Mouse (Mus musculus): ENCODE results near the gene Cdc7. TPM values are rescaled to one million over a fixed set of nuclear protein-coding genes. Genes with fewer than 3 reads are reported as not detected.
A peak's percentile ranks its signal among the peaks of the same experiment; 100 is the strongest.

The Cdc7 gene
- polyA plus RNA-seq, 1 experiment from 2014 or later: 51.8 TPM

DNA sequence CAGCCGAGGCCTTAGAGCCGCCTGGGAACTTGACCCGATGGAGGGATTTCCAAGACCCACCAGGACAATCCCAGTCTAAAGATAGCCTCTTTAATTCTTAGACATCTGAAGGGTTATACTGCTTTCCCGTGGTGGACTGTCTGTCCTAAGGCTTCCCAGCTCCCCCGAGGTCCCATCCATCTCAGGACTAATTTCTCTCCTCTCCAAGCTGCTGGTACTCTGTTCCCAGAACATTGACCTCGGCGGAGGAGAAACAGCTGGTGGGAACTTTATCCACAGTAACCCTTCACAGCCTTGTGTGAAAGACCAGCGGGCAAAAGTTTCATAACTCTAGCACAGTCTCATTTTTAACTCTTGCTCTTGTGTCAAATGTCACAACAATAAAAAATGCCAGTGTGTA, 25.1 kb downstream of the Cdc7 start:
- Histone ChIP-seq H3K27me3 (ENCODE audit: control insufficient read depth, insufficient read depth, low read length) (no peaks in the 10 kb centered on the region), H3K4me3 (ENCODE audit: low read depth, low read length) (no peak overlapping the region), H3K9ac (replicated peaks; ENCODE audit: low read depth, low read length) (no peak overlapping the region), H3K9me3 (ENCODE audit: control insufficient read depth, low read length) (no peaks in the 10 kb centered on the region), H3K27ac (ENCODE audit: low read depth, low read length) (no peak overlapping the region), H3K4me1 (ENCODE audit: control insufficient read depth, insufficient read depth, low read length) (no peaks in the 10 kb centered on the region), H3K4me2 (ENCODE audit: low read depth, low read length) (no peak overlapping the region), H3K36me3 (ENCODE audit: control insufficient read depth, insufficient read depth, low read length) (no peaks in the 10 kb centered on the region)
- no peak for ATAC-seq (ENCODE audit: low read depth)
- 70% methylated on average over 8 of the region's 8 CpGs for WGBS

DNA sequence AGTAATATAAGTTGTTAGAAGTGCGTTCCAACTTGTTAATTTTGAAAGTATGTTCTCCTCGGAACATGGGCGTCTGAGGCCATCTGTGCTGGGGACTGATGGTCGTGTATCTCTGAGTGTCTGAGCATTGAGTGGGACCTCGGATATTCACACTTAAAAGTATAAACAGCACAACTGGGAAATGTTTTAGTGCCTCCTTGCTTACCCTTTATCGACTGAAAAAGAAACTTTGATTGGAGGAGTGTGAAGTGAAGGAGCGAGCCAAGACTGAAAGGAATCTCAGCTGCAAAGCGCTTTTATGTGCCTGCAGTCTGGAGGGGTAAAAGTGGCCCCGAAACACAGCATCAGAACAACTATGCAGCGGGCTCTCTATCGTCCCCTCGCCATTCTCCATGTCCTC, 25.7 kb downstream of the Cdc7 start:
- H3K27ac ChIP-seq (ENCODE audit: low read depth, low read length): no peak overlapping the region
- no peak for ATAC-seq (ENCODE audit: low read depth)
- H3K4me2 ChIP-seq (ENCODE audit: low read depth, low read length): no peak overlapping the region
- H3K27me3 ChIP-seq (ENCODE audit: control insufficient read depth, insufficient read depth, low read length): no peaks in the 10 kb centered on the region
- no peaks in the 10 kb centered on the region for H3K4me1 ChIP-seq (ENCODE audit: control insufficient read depth, insufficient read depth, low read length)
- H3K4me3 ChIP-seq (ENCODE audit: low read depth, low read length): no peak overlapping the region
- no peak overlapping the region for H3K9ac ChIP-seq (replicated peaks; ENCODE audit: low read depth, low read length)
- no peaks in the 10 kb centered on the region for H3K9me3 ChIP-seq (ENCODE audit: control insufficient read depth, low read length)
- no peaks in the 10 kb centered on the region for H3K36me3 ChIP-seq (ENCODE audit: control insufficient read depth, insufficient read depth, low read length)
- WGBS: 77% methylated on average over 12 of the region's 12 CpGs

DNA sequence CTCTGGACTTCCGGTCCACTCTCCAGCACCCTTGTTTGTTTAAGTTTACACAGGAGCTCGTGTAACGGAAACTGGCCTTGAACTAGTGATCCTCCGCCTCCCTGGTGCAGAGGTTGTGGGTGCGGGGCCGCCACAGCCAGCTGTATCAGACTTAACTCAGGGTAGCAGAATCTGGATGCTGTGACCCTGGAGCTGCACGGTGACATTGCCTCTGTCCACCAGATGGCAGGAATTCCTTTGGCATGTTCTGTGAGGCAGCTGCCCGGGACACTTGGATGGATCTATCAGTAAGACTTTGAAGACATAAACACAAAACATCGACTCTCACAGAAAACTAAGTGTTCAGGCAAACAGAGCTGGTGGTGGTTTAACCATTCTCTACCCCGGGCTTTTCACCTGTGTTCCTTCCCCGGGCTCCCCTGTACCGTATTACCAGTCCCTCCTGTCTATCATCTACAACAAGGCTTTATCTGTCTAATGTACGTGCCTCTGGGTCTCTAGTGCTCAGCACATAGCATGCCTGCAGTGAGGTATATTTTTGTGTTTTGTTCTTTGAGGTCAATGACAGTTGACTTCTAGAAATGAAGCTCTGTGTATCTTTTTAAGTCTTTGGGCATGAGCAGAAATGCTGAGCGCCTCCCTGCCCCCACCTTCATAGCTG, 26.6 kb downstream of the Cdc7 start:
- ATAC-seq (ENCODE audit: low read depth): peak; percentile 79
- Histone ChIP-seq H3K27ac (ENCODE audit: low read depth, low read length) (no peak overlapping the region), H3K27me3 (ENCODE audit: control insufficient read depth, insufficient read depth, low read length) (no peaks in the 10 kb centered on the region), H3K4me3 (ENCODE audit: low read depth, low read length) (no peak overlapping the region), H3K9me3 (ENCODE audit: control insufficient read depth, low read length) (no peaks in the 10 kb centered on the region), H3K9ac (replicated peaks; ENCODE audit: low read depth, low read length) (no peak overlapping the region), H3K36me3 (ENCODE audit: control insufficient read depth, insufficient read depth, low read length) (no peaks in the 10 kb centered on the region), H3K4me1 (ENCODE audit: control insufficient read depth, insufficient read depth, low read length) (no peaks in the 10 kb centered on the region), H3K4me2 (ENCODE audit: low read depth, low read length) (no peak overlapping the region)
- 54% methylated on average over 14 of the region's 14 CpGs for WGBS

DNA sequence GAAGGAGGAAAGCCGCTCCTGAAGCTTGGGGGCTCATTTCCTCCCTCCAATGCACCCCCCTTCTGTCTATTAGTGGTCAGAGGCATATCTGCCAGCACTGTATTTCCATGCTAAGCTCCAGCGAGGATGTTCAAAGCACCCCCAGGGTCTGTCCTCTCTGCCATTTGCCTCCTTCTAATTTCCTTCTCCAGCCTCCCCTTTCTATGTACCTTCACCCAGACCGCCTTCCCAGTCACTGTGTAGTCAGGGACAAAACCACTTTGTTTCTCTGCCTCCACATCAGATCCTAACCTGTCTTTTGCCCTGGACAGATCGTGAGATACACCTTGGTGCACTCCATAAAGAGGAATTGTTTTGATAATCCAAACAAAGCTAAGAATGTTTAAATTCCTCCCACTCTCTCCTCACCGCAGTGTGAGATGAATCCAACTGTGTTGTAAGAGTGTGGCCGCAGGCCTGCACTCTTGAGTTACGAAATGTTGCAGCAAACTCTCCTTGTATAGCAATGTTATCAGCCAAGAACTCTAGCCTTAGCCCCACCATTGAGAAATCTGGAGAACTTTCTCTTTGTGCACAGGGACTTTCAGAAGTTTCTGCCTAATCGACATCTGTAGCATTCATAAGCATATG, 27.3 kb downstream of the Cdc7 start:
- Histone ChIP-seq H3K27ac (ENCODE audit: low read depth, low read length) (no peak overlapping the region), H3K4me1 (ENCODE audit: control insufficient read depth, insufficient read depth, low read length) (no peaks in the 10 kb centered on the region), H3K4me3 (ENCODE audit: low read depth, low read length) (no peak overlapping the region), H3K9ac (replicated peaks; ENCODE audit: low read depth, low read length) (no peak overlapping the region), H3K9me3 (ENCODE audit: control insufficient read depth, low read length) (no peaks in the 10 kb centered on the region), H3K4me2 (ENCODE audit: low read depth, low read length) (no peak overlapping the region), H3K36me3 (ENCODE audit: control insufficient read depth, insufficient read depth, low read length) (no peaks in the 10 kb centered on the region), H3K27me3 (ENCODE audit: control insufficient read depth, insufficient read depth, low read length) (no peaks in the 10 kb centered on the region)
- WGBS: 78% methylated on average over 8 of the region's 8 CpGs
- ATAC-seq (ENCODE audit: low read depth): no peak

DNA sequence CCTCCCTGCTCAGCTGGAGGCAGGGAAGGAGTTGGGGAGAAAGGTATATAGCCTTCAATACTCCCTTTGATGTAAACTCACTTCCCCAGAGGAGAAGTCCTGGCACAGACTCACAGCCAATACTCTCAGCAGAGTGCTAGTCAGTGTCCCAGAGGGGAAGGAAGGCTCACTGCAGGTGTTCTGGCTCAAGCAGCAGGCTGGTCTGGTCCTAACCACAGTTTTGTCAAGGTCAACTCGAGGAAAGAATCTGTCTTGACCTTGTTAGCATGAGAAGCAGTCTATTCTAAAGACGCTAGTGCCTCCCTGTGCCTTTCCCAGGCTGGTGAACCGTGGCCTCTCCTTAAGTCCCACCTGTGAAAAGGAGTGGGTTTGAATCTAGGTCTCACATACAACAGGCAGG, 30.6 kb downstream of the Cdc7 start:
- no peaks in the 10 kb centered on the region for H3K9me3 ChIP-seq (ENCODE audit: control insufficient read depth, low read length)
- no peaks in the 10 kb centered on the region for H3K27me3 ChIP-seq (ENCODE audit: control insufficient read depth, insufficient read depth, low read length)
- H3K27ac ChIP-seq (ENCODE audit: low read depth, low read length): no peak overlapping the region
- no peak overlapping the region for H3K9ac ChIP-seq (replicated peaks; ENCODE audit: low read depth, low read length)
- ATAC-seq (ENCODE audit: low read depth): no peak
- 19% methylated on average over 3 of the region's 3 CpGs for WGBS
- H3K4me2 ChIP-seq (ENCODE audit: low read depth, low read length): no peak overlapping the region
- H3K4me1 ChIP-seq (ENCODE audit: control insufficient read depth, insufficient read depth, low read length): no peaks in the 10 kb centered on the region
- H3K36me3 ChIP-seq (ENCODE audit: control insufficient read depth, insufficient read depth, low read length): no peaks in the 10 kb centered on the region
- no peak overlapping the region for H3K4me3 ChIP-seq (ENCODE audit: low read depth, low read length)

DNA sequence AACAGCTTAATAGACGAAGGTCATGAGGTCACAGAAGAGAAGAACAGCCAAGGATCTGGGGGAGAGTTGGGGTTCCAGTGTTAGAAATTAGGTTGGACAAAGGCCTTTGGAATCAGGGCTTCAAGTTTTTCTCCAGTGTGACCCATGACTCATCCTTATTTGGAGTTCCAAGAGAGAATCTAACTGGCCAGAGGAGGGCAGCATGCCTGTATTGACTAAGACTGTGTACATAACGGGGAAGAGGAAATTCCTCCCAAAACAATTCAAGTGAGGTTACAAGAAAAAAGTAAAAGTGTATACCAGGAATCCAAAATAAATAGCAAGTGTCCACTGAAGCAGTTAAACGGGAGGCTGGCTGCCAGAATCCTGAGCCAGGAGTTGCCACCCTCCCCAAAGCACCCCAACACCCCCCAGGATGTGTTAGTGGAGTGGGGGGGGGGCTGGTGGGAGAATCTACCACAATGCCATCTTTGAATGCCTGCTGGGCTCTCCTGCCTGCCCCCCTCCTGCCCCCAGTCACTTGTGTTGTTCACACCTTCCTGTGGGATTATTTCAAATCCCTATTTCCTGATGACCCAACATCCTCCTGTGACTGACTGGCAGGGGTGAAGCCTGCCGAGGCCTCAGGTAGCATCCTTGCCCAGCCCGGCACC, 31.9 kb downstream of the Cdc7 start:
- no peak overlapping the region for H3K9ac ChIP-seq (replicated peaks; ENCODE audit: low read depth, low read length)
- no peak overlapping the region for H3K4me2 ChIP-seq (ENCODE audit: low read depth, low read length)
- H3K9me3 ChIP-seq (ENCODE audit: control insufficient read depth, low read length): no peaks in the 10 kb centered on the region
- H3K27me3 ChIP-seq (ENCODE audit: control insufficient read depth, insufficient read depth, low read length): no peaks in the 10 kb centered on the region
- peak; percentile 68; the same call in 1 of the 2 replicates for ATAC-seq (ENCODE audit: low read depth)
- H3K36me3 ChIP-seq (ENCODE audit: control insufficient read depth, insufficient read depth, low read length): no peaks in the 10 kb centered on the region
- no peaks in the 10 kb centered on the region for H3K4me1 ChIP-seq (ENCODE audit: control insufficient read depth, insufficient read depth, low read length)
- no peak overlapping the region for H3K4me3 ChIP-seq (ENCODE audit: low read depth, low read length)
- WGBS: 48% methylated on average over 5 of the region's 5 CpGs
- H3K27ac ChIP-seq (ENCODE audit: low read depth, low read length): no peak overlapping the region

DNA sequence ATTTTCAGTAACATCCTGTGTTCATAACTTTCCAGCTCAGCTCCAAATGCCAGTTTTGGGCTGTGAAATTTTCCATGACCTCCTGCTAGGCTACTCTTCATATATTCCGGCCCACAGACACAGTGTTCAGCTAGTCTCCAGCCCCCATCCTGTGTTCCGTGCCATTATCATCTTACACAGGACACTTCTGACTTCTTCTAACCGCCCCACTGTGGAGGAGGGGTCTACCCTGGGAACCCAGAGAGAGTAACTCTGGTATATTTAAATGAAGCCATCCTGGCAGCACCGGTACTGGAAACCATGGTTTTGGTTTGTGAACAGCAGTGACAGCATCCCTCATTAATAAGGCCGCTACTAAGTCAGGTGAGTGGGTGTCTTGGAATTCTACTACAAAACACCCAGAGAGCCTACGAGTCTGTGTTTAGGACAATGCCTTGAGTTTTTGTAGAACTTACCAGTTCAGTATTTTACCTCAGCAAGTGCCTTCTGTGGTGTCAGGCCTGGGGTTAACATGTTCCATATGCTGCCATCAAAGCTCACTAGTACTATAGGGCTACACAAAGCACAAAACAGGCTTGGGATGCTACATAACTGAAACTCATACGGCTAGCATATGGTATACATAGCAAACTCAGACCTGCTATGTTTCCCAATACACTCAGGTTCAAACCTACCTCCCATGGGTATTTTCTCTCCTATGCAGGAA, 32.6 kb downstream of the Cdc7 start:
- H3K27ac ChIP-seq (ENCODE audit: low read depth, low read length): no peak overlapping the region
- 76% methylated on average over 7 of the region's 7 CpGs for WGBS

DNA sequence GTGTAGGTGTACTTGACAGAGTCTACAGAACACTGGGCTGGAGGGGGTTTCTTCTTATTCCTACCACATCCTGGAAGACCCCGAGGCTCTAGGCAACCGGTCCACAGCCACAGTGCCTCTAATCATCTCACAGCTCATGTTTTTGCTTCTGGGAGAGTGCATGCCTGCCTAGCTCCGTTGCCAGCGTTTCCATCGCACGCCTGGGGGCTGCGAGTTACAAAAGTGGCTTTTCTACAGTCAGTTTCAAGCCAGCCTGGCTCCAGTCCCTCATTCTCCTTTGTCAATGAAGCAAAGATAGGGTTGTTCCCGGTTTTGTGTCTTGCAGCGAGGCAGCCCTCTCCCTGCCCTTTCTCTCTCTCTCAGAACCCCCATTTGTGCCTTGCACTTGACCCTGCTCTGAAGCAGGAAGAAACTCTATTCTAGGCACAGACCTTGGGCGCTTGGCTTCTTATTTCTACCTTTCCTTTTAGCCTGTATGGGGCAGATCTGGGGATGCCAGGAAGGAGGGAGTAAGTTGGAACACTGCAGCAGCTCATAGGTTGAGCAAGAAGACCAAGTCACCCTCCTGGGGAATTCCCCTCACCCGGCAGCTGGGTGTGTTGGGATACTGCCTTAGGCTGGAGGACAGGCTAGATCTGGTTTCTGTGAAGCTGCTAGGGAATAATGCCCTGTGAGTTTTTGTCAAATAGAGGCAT, 37.4 kb downstream of the Cdc7 start:
- no peak overlapping the region for H3K4me2 ChIP-seq (ENCODE audit: low read depth, low read length)
- 55% methylated on average over 11 of the region's 11 CpGs for WGBS
- no peak overlapping the region for H3K4me3 ChIP-seq (ENCODE audit: low read depth, low read length)
- no peaks in the 10 kb centered on the region for H3K27me3 ChIP-seq (ENCODE audit: control insufficient read depth, insufficient read depth, low read length)
- no peaks in the 10 kb centered on the region for H3K9me3 ChIP-seq (ENCODE audit: control insufficient read depth, low read length)
- H3K27ac ChIP-seq (ENCODE audit: low read depth, low read length): no peak overlapping the region
- H3K36me3 ChIP-seq (ENCODE audit: control insufficient read depth, insufficient read depth, low read length): no peaks in the 10 kb centered on the region
- peak; percentile 54; the same call in 1 of the 2 replicates for ATAC-seq (ENCODE audit: low read depth)
- H3K4me1 ChIP-seq (ENCODE audit: control insufficient read depth, insufficient read depth, low read length): no peaks in the 10 kb centered on the region
- H3K9ac ChIP-seq (replicated peaks; ENCODE audit: low read depth, low read length): no peak overlapping the region

More for the DNA sequence above, 32.6 kb downstream of the Cdc7 start:
- H3K4me2 ChIP-seq (ENCODE audit: low read depth, low read length): no peak overlapping the region
- H3K4me1 ChIP-seq (ENCODE audit: control insufficient read depth, insufficient read depth, low read length): no peaks in the 10 kb centered on the region
- H3K4me3 ChIP-seq (ENCODE audit: low read depth, low read length): no peak overlapping the region
- no peaks in the 10 kb centered on the region for H3K36me3 ChIP-seq (ENCODE audit: control insufficient read depth, insufficient read depth, low read length)
- H3K27me3 ChIP-seq (ENCODE audit: control insufficient read depth, insufficient read depth, low read length): no peaks in the 10 kb centered on the region
- no peak overlapping the region for H3K9ac ChIP-seq (replicated peaks; ENCODE audit: low read depth, low read length)
- no peaks in the 10 kb centered on the region for H3K9me3 ChIP-seq (ENCODE audit: control insufficient read depth, low read length)
- ATAC-seq (ENCODE audit: low read depth): no peak

All from neural tube, embryonic 14.5 days (tissue).